Mouse (Mus musculus) gonadal fat pad, adult 2 months (tissue): ENCODE data around the gene Capn8. TPM values are rescaled to one million over a fixed set of nuclear protein-coding genes. Genes with fewer than 3 reads are reported as not detected.
"Not testable (repeated sequence)": the region's sequence is repeated elsewhere in the genome, so short reads cannot be mapped to it uniquely, and the experiment has no call there.

ENCODE experiments used
- DNase-seq: peaks from one replicate; pipeline ENCODE4 v3.0.0-alpha.2; 2012; ENCODE audit warnings: low read depth
- polyA plus RNA-seq: library from polyadenylated mRNA; depleted of rRNA; stranded (reverse); fragments of >200 nt; gene quantifications from 2 replicates; pipeline ENCODE4 v1.2.3, GENCODE M21; 2012

Gene Capn8
- polyA plus RNA-seq, 1 experiment: 1.8 TPM

- no peak for DNase-seq
These were observed 53.6 kb downstream of the Capn8 start for GRCm38 (mm10) chr1:182618200-182618947.

GRCm38 (mm10) chr1:182620470-182620869, 55.7 kb downstream of the Capn8 start:
- DNase-seq: no peak

- no peak for DNase-seq
These were observed 56.4 kb downstream of the Capn8 start for GRCm38 (mm10) chr1:182621256-182621655.

GRCm38 (mm10) chr1:182626197-182626596, 61.4 kb downstream of the Capn8 start:
- no peak for DNase-seq

GRCm38 (mm10) chr1:182629228-182629627, 64.4 kb downstream of the Capn8 start:
- DNase-seq: no peak

GRCm38 (mm10) chr1:182633712-182634294, 69.0 kb downstream of the Capn8 start:
- DNase-seq: no peak

DNA sequence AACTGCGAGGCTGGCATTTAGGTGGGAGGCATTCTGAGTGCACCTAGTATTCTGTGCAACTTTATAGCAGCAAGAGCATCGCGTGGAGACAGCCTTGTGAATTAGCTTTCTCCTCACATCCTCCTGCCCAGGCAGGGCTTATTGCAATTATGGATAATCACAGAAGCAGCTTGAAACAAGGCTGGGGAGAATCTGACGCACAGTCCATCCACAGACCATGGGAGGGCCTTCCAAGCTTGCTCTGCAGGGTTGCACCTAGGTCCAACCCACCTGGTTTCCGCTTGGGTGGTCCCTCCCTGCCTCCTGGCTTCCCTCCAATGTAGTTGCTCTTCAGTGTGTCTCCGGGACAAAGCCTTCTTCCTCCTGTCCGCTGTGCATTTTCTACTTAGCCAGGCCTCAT, 74.2 kb downstream of the Capn8 start:
- DNase-seq: no peak

DNA sequence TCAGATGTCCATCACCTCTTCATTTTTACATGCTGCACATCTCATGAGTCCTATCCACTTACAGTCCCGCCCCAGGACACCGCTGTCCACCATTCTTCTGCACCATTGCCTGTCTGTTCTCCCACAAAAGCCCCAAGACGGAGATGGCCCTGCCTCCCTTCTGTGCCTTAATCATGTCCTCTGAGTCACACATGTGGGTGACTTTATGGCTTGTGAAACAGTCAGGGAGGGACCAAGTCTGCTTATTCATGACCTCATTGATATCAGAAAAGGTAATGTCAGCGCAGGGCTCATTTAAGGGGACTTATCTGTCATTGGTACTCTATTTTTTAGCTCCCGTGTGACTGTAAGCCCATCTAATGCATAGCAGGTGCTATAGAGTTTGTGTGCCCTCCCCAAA, 74.6 kb downstream of the Capn8 start:
- no peak for DNase-seq

GRCm38 (mm10) chr1:182640094-182640493, 75.3 kb downstream of the Capn8 start:
- DNase-seq: no peak

DNA sequence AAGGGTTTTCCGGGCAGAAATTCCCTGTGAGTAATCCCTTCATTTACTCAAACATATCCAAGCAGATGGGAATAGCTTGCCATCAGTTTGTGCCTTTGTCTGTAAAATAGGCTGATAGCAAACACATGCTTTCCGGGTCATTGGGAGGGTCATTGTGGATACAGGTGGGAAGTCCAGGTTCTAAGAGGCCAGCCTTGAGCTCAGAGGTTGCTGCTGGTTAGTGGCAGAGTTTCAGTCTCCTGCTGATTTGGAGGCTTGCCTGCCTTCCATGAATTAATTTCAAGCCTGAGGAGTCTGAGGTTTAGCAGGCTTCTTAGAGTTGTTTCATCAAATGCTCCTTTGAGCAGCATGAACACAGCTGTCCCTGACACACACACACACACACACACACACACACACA, 78.0 kb downstream of the Capn8 start:
- no peak for DNase-seq

GRCm38 (mm10) chr1:182644418-182644817, 79.6 kb downstream of the Capn8 start:
- not testable (repeated sequence) for DNase-seq

DNA sequence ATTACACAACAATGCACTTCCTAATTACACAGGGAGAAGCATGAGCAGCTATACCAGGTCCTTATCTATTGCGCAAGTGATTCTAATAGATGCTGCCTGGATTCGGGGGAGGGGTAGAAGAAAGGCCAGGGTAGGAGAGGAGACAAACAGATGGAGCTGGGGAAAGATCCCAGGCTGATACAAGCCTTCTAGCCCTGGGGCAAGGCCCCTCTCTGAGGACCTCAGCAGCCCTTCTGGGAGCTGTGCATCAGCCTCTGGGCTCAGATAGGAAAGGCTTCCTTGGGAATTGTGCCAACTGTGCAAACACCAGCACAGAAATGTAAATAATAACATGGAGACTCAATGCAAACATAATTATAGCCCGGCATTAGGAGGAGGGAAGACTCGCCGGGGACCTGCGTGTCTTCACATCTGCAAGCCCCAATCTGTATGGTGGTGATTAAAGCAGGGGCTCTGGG, 80.4 kb downstream of the Capn8 start:
- no peak for DNase-seq

- no peak for DNase-seq
These were observed 82.0 kb downstream of the Capn8 start for GRCm38 (mm10) chr1:182646796-182647195.

- no peak for DNase-seq
These were observed 93.0 kb downstream of the Capn8 start for GRCm38 (mm10) chr1:182657760-182658159.

DNA sequence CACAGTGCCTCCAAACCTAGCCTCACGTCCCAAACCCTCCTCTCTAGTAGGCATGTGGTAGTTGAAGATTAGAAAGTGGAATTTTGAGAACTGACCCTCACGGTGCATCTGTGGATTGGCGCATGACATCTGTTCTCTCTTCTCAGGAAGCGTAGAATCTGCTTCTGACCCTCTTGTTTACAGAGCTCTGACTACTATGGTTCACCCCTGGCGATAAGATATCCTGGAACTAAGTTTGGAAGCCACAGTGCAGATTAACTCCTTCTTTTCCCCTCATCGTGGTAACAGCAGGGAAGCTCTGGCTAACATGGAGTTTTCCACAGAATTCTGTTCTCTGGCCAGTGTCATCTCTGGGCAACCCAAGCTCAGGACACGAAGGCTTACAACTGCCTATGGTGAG, 95.6 kb downstream of the Capn8 start:
- no peak for DNase-seq

DNA sequence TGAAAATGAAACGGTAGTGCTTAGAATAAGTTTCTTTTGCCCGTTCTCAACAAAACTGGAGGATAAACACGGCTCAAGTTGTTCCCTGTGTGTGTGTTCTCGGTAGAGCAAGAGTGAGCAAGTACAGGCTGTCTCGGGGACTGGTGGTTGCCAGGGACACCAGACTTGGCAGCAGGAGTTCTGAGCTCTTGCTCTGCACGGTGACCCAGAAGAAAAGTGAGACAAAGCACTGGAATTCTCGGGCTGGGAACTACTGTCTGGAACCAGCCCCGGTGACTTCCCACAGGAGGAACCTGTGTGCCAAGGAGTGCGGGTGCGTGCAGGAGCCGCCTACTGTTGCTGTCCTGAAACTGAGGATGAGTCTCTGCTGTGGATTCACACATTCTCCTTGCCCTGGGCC, 98.9 kb downstream of the Capn8 start:
- no peak for DNase-seq

DNA sequence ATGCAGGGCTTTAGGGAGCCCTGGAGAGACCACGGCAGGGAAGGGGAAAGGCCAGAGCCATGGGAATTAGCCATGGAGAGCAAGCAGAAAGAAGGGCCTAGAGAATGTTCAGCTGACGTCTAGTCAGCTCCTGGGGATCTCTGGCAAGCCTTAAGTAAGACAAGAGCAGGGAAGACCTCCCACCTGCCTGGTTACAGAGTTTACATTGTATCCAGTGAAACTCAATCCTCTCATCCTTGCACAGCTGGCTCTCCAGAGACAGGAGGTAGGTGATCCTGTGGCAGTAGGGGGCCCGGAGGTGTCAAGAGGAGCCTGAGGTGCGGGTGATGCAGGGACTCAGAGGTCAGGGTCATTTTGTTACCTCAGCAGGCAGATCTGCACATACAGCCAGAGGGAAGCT, 100.0 kb downstream of the Capn8 start:
- DNase-seq: no peak

- no peak for DNase-seq
These were observed 102.5 kb downstream of the Capn8 start for GRCm38 (mm10) chr1:182667281-182667680.

GRCm38 (mm10) chr1:182669741-182670140, 104.9 kb downstream of the Capn8 start:
- no peak for DNase-seq

- no peak for DNase-seq
These were observed 105.9 kb downstream of the Capn8 start for GRCm38 (mm10) chr1:182670563-182671342.

GRCm38 (mm10) chr1:182671343-182671624, 106.5 kb downstream of the Capn8 start:
- no peak for DNase-seq

DNA sequence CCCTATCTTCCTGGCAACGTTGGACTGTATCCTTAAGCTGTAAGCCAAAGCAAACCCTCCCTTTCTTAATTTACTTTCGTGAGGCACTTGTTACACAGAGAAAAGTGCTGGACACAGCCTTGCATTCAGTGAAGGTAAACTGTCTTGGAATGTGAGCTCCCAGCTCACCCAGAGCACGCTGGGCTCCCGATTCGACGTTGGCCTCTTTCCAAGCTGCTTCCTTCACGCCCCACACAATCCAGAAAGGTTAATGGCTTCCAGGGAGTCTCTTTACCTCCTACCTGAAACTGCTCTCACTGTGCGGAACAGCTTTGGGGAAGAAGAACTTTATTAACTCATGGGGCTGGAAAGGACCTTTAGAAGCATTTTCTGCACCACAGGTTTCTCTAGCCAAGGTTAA, 110.5 kb downstream of the Capn8 start:
- no peak for DNase-seq

DNA sequence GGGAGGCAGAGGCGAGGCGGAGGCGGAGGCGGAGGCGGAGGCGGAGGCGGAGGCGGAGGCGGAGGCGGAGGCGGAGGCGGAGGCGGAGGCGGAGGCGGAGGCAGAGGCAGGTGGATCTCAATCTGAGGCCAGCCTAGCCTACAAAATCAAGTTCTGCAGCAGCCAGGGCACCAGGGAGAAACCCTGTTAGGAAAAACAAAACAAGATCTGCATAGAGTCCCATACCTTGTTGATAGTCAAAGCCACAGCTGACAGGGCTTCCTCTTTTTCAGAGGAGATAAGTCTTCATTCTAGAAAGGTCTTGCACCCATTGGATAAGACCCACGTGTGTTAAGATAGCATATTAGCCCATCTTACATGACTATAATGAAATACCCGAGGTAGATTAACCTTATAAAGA, 113.3 kb downstream of the Capn8 start:
- no peak for DNase-seq
